Mouse (Mus musculus) stomach, embryonic 16.5 days (tissue): ENCODE data around the gene Apela. TPM values are rescaled to one million over a fixed set of nuclear protein-coding genes. Genes with fewer than 3 reads are reported as not detected.
"Not testable (repeated sequence)": the region's sequence is repeated elsewhere in the genome, so short reads cannot be mapped to it uniquely, and the experiment has no call there.

Source experiments
- ATAC-seq: fragments of 200-750 bp; cut with Nextera tagmentation; 2 replicates; pipeline ENCODE4 v1.8.0; 2017; ENCODE audit warnings: moderate number of reproducible peaks, moderate TSS enrichment; ENCODE audit not compliant: insufficient read depth, low FRiP score
- H3K27ac ChIP-seq: fragments of 300-500 bp; sonication (generic); 2 replicates; pipeline ENCODE4 v1.5.1; 2014; ENCODE audit warnings: low read length
- H3K27me3 ChIP-seq: fragments of 300-500 bp; sonication (generic); 2 replicates; pipeline ENCODE4 v1.6.1; 2014; ENCODE audit warnings: low read length, control low read depth, mixed read lengths; ENCODE audit not compliant: control insufficient read depth, insufficient read depth
- H3K36me3 ChIP-seq: fragments of 300-500 bp; sonication (generic); 2 replicates; pipeline ENCODE4 v1.6.1; 2014; ENCODE audit warnings: low read length; ENCODE audit not compliant: control insufficient read depth, insufficient read depth
- H3K4me1 ChIP-seq: fragments of 300-500 bp; sonication (generic); 2 replicates; pipeline ENCODE4 v1.6.1; 2014; ENCODE audit warnings: low read length, control low read depth, mixed read lengths; ENCODE audit not compliant: control insufficient read depth, insufficient read depth
- H3K4me2 ChIP-seq: fragments of 300-500 bp; sonication (generic); 2 replicates; pipeline ENCODE4 v1.6.1; 2014; ENCODE audit warnings: low read depth, low read length, mixed read lengths
- H3K4me3 ChIP-seq: fragments of 300-500 bp; sonication (generic); replicated peaks from 2 replicates; pipeline ENCODE4 v1.5.1; 2014; ENCODE audit warnings: mild to moderate bottlenecking, low read length
- H3K9ac ChIP-seq: fragments of 300-500 bp; sonication (generic); 2 replicates; pipeline ENCODE4 v1.6.1; 2014; ENCODE audit warnings: low read length
- H3K9me3 ChIP-seq: fragments of 300-500 bp; sonication (generic); replicated peaks from 2 replicates; pipeline ENCODE4 v1.6.1; 2016; ENCODE audit warnings: low read length, control low read depth; ENCODE audit not compliant: control insufficient read depth
- WGBS: fragments of 180-500 bp; shearing (Covaris S2); extraction: QIAGEN DNeasy Blood & Tissue Kit; methylation state at CpG from one replicate; pipeline ENCODE4 v1.1.7; 2014; 5-methylcytosine and 5-hydroxymethylcytosine counted together
- polyA plus RNA-seq: library from polyadenylated mRNA; unstranded; fragments of >200 nt; fragmentation: Nextera tagmentation; extraction: Ambion mirVana; gene quantifications from 2 replicates; pipeline ENCODE4 v1.2.1, GENCODE M21; 2015

Apela gene
- polyA plus RNA-seq, 1 experiment from 2014 or later = 3.1 TPM

GRCm38 (mm10) chr8:65032107-65032506 is 5.0 kb downstream of the Apela start:
- Histone ChIP-seq H3K4me3 (no peak overlapping the region), H3K4me2 (no peak overlapping the region), H3K4me1 (peaks cover 9% of the 10 kb centered on the region), H3K36me3 (no peaks in the 10 kb centered on the region), H3K27ac (no peak overlapping the region), H3K27me3 (no peaks in the 10 kb centered on the region), H3K9ac (no peak overlapping the region), H3K9me3 (no peaks in the 10 kb centered on the region)
- no peak for ATAC-seq
- 82% methylated on average over 1 of the region's 1 CpGs for WGBS

DNA sequence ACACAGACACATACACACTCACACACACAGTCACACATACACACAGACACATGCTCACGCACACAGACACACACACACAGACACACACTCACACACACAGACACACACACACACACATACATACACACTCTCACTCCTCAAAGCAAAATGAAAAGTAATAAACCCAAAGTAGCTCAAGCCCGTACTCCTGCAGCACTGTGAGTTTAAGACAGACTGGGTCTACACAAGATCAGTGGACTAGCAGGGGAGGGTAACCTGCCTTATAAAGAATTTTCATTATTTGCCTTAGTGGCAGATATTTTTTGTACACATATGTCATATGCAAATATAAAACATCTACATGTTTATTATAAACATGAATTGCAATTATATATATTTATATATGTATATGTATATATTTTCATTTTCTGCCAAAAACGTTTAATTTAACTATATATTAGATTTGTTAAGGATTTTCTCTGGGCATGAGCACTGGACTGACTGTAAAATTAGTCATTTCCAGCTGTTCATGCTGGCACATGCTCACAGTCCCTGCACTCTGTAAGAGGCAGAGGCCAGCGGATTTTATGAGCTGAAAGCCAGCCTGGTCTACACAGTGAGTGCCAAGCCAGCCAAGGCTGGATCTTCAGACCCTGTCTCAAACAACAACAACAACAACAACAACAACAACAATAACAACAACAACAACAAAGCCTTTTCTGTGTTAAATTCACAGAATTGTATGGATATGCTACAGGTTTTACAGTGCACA is 6.2 kb downstream of the Apela start:
- H3K27ac ChIP-seq = no peak overlapping the region
- no peak overlapping the region for H3K4me2 ChIP-seq
- H3K4me1 ChIP-seq = peaks cover 9% of the 10 kb centered on the region
- H3K36me3 ChIP-seq = no peaks in the 10 kb centered on the region
- H3K9me3 ChIP-seq = no peaks in the 10 kb centered on the region
- ATAC-seq = no peak
- H3K4me3 ChIP-seq = no peak overlapping the region
- H3K9ac ChIP-seq = no peak overlapping the region
- 71% methylated on average over 4 of the region's 4 CpGs for WGBS
- no peaks in the 10 kb centered on the region for H3K27me3 ChIP-seq

DNA sequence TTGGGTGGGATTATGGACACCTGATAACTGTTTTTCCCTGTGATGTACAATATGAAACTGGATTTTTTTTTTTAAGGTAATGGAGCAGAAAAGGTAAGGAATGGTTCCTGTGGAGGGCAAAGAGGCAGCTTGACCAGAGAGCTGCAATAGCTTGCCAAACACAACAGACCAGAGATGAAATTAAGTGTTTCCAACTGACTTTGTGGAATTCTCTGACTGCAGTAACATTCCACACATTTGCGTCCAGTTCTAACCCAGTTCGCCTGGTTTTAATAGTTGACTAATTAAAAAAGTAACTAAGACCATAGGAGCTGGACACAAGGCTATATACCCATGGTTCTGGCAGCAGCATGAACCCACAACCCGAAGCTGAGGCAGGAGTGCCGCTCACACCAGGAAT is 7.4 kb downstream of the Apela start:
- Histone ChIP-seq H3K4me1 (peaks cover 6% of the 10 kb centered on the region), H3K4me2 (no peak overlapping the region), H3K9ac (no peak overlapping the region), H3K27me3 (no peaks in the 10 kb centered on the region), H3K9me3 (no peaks in the 10 kb centered on the region), H3K4me3 (no peak overlapping the region), H3K27ac (no peak overlapping the region), H3K36me3 (no peaks in the 10 kb centered on the region)
- 86% methylated on average over 4 of the region's 4 CpGs for WGBS
- ATAC-seq = no peak

GRCm38 (mm10) chr8:65028959-65029686 is 8.0 kb downstream of the Apela start:
- ATAC-seq = no peak
- no peaks in the 10 kb centered on the region for H3K27me3 ChIP-seq
- H3K9ac ChIP-seq = no peak overlapping the region
- no peak overlapping the region for H3K27ac ChIP-seq
- WGBS = 81% methylated on average over 12 of the region's 12 CpGs
- no peak overlapping the region for H3K4me2 ChIP-seq
- peaks cover 3% of the 10 kb centered on the region for H3K4me1 ChIP-seq
- H3K9me3 ChIP-seq = no peaks in the 10 kb centered on the region
- H3K36me3 ChIP-seq = no peaks in the 10 kb centered on the region
- no peak overlapping the region for H3K4me3 ChIP-seq

- WGBS = 50% methylated on average over 8 of the region's 8 CpGs
- Histone ChIP-seq H3K9me3 (no peaks in the 10 kb centered on the region), H3K4me1 (no peaks in the 10 kb centered on the region), H3K4me2 (no peak overlapping the region), H3K4me3 (no peak overlapping the region), H3K27me3 (no peaks in the 10 kb centered on the region), H3K27ac (no peak overlapping the region), H3K36me3 (no peaks in the 10 kb centered on the region), H3K9ac (no peak overlapping the region)
- no peak for ATAC-seq
Observed at GRCm38 (mm10) chr8:65022485-65022884, 14.7 kb downstream of the Apela start.

GRCm38 (mm10) chr8:65018423-65018822 is 18.7 kb downstream of the Apela start, which contains the start of the genes Trim61 and Trim60:
Gene Trim61, minus strand, starts transcription at chr8:65018523.
Gene Trim60, minus strand, starts transcription at chr8:65018584.
- Histone ChIP-seq H3K36me3 (no peaks in the 10 kb centered on the region), H3K4me2 (no peak within 1 kb of the TSS), H3K9ac (no peak within 1 kb of the TSS), H3K4me3 (no peak within 1 kb of the TSS), H3K9me3 (no peaks in the 10 kb centered on the region), H3K27me3 (no peaks in the 10 kb centered on the region), H3K4me1 (no peaks in the 10 kb centered on the region), H3K27ac (no peak within 1 kb of the TSS)
- WGBS = 88% methylated on average over 8 of the region's 8 CpGs
- no peak for ATAC-seq

GRCm38 (mm10) chr8:65007616-65008015 is 29.5 kb downstream of the Apela start:
- H3K9me3 ChIP-seq, H3K27ac ChIP-seq, H3K4me2 ChIP-seq, ATAC-seq, H3K4me3 ChIP-seq, H3K4me1 ChIP-seq, H3K9ac ChIP-seq, H3K36me3 ChIP-seq, H3K27me3 ChIP-seq: not testable (repeated sequence)
- 76% methylated on average over 6 of the region's 6 CpGs for WGBS

- no peaks in the 10 kb centered on the region for H3K36me3 ChIP-seq
- ATAC-seq = no peak
Observed at GRCm38 (mm10) chr8:64998806-64999365, 38.2 kb downstream of the Apela start.

GRCm38 (mm10) chr8:64987731-64988130 is 49.4 kb downstream of the Apela start, which contains the start of gene Trim75:
Gene Trim75, minus strand, starts transcription at chr8:64987831.
- Histone ChIP-seq H3K4me3 (no peak within 1 kb of the TSS), H3K4me1 (no peaks in the 10 kb centered on the region), H3K9ac (no peak within 1 kb of the TSS), H3K4me2 (no peak within 1 kb of the TSS), H3K27me3 (no peaks in the 10 kb centered on the region), H3K27ac (no peak within 1 kb of the TSS), H3K9me3 (no peaks in the 10 kb centered on the region), H3K36me3 (no peaks in the 10 kb centered on the region)
- 74% methylated on average over 4 of the region's 4 CpGs for WGBS
- ATAC-seq = no peak

More at GRCm38 (mm10) chr8:64998806-64999365, 38.2 kb downstream of the Apela start:
- Histone ChIP-seq H3K4me3 (no peak overlapping the region), H3K27me3 (no peaks in the 10 kb centered on the region), H3K4me1 (no peaks in the 10 kb centered on the region), H3K9ac (no peak overlapping the region), H3K27ac (no peak overlapping the region), H3K4me2 (no peak overlapping the region), H3K9me3 (no peaks in the 10 kb centered on the region)
- 83% methylated on average over 4 of the region's 4 CpGs for WGBS
